In the genomic region with DNA sequence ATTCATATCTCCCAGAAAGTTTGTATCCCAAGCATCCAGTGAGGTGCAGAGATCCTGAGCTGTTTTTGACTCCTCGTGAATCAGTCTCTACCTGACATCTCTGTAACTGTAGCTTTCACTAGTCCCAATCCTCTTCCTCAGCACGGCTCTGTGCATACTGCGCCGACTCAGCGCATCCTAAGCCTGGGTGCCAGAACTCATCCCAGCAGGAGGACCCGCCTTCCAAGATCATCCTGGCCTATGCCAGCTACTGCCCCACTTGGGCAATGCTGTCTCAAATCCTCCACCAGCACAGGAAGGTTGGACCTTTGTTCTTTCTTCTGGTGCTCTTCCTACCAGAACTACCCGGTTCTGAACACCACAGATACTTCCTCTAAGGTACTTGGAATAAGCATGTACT, we compare ENCODE assay signal across 17 mouse cellular contexts. TPM values are rescaled to one million over a fixed set of nuclear protein-coding genes. Genes with fewer than 3 reads are reported as not detected.
"Had no signal": no experiment of that assay in that cellular context is flagged by ENCODE, and none has a peak within 500 bp of the region (broad histone marks: within the 10 kb centered on the region; RNA-seq: fewer than 3 reads in every experiment).

No protein-coding gene starts in this region.

- H3K36me3 ChIP-seq: limb, embryonic 13.5 days; liver, embryonic 15.5 days; midbrain, embryonic 10.5 days; neural tube, embryonic 15.5 days had no signal

- H3K4me3 ChIP-seq: limb, embryonic 13.5 days; liver, embryonic 15.5 days; midbrain, embryonic 10.5 days; myocyte; neural tube, embryonic 15.5 days had no signal

- H3K4me1 ChIP-seq: limb, embryonic 13.5 days; liver, embryonic 15.5 days; midbrain, embryonic 10.5 days; neural tube, embryonic 15.5 days had no signal

- H3K9ac ChIP-seq: limb, embryonic 13.5 days; liver, embryonic 15.5 days; neural tube, embryonic 15.5 days had no signal

- H3K27ac ChIP-seq: limb, embryonic 13.5 days; liver, embryonic 15.5 days; midbrain, embryonic 10.5 days; neural tube, embryonic 15.5 days had no signal

- DNase-seq: kidney, postnatal 25 days; layer of hippocampus, adult 9-11 months; left cerebral cortex, postnatal 4 days; lung, adult 2 months; lung, postnatal 10 days; lung, postnatal 4 days; midbrain, embryonic 14.5 days; right cerebral cortex, adult 18-20 months; right cerebral cortex, postnatal 25 days had no signal

- H3K4me2 ChIP-seq: limb, embryonic 13.5 days; liver, embryonic 15.5 days; neural tube, embryonic 15.5 days had no signal

- H3K27me3 ChIP-seq: limb, embryonic 13.5 days; liver, embryonic 15.5 days; neural tube, embryonic 15.5 days had no signal

- H3K9me3 ChIP-seq: limb, embryonic 13.5 days; liver, embryonic 15.5 days; midbrain, embryonic 10.5 days; neural tube, embryonic 15.5 days had no signal

RNA-seq across cellular contexts. Expression of gene Dynlrb2, which starts 20.1 kb away (rescaled TPM):
- total RNA-seq: liver, adult 2 months; megakaryocyte, adult 5-6 weeks had no signal
- polyA plus RNA-seq: limb, embryonic 13.5 days; liver, adult 2 months; liver, embryonic 15.5 days; small intestine, adult 2 months had no signal
